Mouse (Mus musculus): ENCODE data around the gene Kcnab2. TPM values are rescaled to one million over a fixed set of nuclear protein-coding genes. Genes with fewer than 3 reads are reported as not detected.

Gene Kcnab2
- polyA plus RNA-seq, 1 experiment from 2014 or later, result 11.2 TPM

DNA sequence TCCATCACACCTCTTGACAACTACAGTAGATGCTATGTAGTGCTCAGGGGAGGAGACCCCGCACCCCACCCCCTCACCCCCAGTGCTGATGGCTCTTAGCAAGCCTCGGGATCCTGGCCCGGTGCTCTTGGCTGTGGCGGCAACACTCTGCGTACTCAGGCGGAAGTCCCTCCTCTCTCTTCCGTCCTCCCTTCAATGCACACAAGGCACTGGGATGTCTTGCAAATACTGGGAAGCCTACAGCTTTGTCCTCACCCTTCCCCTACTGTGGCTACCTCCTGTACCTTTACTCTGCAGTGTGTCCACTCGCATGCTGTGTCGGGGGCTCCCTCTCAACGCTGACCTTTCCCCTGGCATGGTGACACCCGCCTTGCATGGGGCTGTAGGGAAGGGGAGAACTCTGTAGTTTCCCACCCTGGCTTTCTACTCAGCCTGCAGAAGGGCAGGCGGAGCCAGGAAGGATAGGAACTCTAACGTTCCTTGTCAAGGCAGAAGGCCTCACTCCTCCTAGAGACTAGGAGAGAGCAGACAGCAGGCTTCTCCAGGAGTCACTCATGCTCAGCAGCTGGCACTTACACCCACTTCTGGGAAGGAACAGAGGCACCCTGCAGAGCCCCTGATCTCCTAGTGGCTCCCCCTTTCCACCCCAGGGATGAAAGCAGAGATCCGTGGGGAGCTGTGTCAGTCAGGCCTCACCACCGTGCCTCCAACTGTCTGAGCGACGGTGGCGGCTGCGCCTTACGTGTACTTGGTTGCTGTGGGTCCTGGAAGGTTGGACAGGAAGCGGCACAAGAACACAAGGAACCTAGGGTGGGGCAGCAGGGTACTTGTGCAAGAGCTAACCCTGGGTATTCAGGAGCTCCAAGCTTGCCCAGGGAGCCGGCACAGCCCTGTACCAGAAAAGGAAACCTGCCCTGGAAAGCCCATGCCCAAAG is 29.7 kb downstream of the Kcnab2 start:
- Histone ChIP-seq H3K36me3 (replicated peaks) (no peaks in the 10 kb centered on the region), H3K27ac (peak overlapping the region; percentile 12; the same call in 1 of the 2 replicates), H3K4me1 (peaks cover 11% of the 10 kb centered on the region), H3K9me3 (no peaks in the 10 kb centered on the region), H3K4me3 (no peak overlapping the region), H3K27me3 (ENCODE audit: poor library complexity, severe bottlenecking) (no peaks in the 10 kb centered on the region)
- DNase-seq (ENCODE audit: extremely low spot score, low spot score), result no peak
- 86% methylated on average over 22 of the region's 22 CpGs for WGBS

DNA sequence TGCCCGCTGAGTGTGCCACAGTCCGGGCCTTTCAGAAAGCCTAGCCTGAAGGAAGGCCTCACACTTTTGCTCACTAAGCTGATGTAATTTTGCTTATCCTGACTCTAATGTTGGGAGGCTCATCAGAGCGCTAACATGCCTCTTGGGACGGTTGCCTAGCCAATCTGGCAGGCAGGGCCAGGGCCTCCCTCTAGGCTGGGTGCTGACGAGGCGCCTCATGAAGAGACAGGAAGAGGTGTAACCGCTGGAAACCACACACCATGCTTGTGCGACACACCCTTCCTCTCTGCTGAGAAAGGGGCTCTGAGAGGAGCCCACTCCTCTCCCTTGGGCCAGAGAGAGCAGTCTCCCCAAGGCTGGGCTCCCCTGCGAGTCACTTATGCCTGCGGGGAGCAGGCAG is 31.5 kb downstream of the Kcnab2 start:
- no peaks in the 10 kb centered on the region for H3K27me3 ChIP-seq (ENCODE audit: poor library complexity, severe bottlenecking)
- no peaks in the 10 kb centered on the region for H3K36me3 ChIP-seq (replicated peaks)
- no peaks in the 10 kb centered on the region for H3K9me3 ChIP-seq
- DNase-seq (ENCODE audit: extremely low spot score, low spot score), result no peak
- no peak overlapping the region for H3K4me3 ChIP-seq
- 91% methylated on average over 10 of the region's 10 CpGs for WGBS
- peaks cover 12% of the 10 kb centered on the region; the same call in 1 of the 2 replicates for H3K4me1 ChIP-seq
- no peak overlapping the region for H3K27ac ChIP-seq

DNA sequence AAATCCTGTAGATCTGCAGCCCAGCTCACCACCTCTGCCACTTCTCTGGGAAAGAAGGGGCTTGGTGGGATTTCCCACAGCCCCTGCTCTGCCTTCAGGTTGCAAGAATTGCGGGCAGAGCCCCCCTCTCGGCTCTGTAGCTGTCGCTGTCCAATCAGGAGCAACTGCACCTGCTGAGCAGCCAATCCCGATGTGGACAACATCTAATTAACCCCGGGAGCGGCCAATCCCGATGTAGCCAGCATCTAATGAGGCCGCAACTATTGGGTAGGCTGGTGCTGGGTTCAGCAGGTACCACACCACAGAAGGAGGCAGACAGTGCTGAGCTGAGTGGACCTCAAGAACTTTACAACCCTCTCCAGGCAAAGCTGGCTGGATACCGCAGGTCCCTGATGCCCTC is 36.1 kb downstream of the Kcnab2 start:
- 27% methylated on average over 9 of the region's 9 CpGs for WGBS
- H3K36me3 ChIP-seq (replicated peaks), result no peaks in the 10 kb centered on the region
- no peaks in the 10 kb centered on the region for H3K9me3 ChIP-seq
- no peak for DNase-seq (ENCODE audit: extremely low spot score, low spot score)
- H3K4me3 ChIP-seq, result no peak overlapping the region
- 0 out of 2 replicates have a peak, but pooled peaks cover 7% of the 10 kb centered on the region for H3K4me1 ChIP-seq
- H3K27me3 ChIP-seq (ENCODE audit: poor library complexity, severe bottlenecking), result peaks cover 4% of the 10 kb centered on the region; the same call in 1 of the 2 replicates
- no peak overlapping the region for H3K27ac ChIP-seq

DNA sequence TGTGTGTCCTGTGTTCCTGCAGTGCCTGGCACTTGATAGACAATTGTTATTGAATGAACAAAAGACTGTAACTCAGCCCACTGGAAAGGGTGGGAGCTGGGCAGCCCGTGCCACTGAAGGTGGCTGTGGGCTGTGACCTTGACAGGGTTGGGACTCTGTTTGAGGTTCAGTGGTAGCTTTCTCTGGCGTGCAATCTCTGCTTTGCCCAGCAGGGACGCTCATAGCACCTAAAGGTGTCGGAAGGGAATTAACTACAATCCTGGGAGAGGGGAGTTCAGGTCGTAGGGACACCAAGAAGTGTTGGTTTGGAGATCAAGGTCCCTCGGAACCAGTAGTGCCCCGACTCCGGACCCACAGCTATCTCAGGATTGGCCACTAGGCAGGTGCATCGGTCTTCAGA is 36.8 kb downstream of the Kcnab2 start:
- WGBS, result 65% methylated on average over 9 of the region's 9 CpGs

DNA sequence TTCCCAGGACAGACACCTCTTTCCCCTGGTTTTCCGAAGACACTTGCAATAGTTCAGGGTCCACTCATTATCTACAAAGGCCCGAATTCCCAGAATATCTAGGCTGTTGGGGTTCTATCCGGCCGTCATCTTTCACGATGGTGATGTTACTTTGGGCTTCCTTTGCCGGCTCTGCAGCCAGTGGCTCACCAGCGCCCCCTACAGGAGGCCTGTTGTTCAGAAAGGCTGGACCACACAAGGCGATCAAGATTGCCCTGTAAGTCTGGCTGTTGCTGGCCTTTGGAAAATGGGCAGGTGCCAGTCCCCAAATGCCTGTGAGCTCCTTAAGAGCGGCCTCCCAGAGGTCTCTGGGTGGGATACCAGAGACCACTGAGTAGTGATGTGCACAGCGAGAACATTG is 42.4 kb downstream of the Kcnab2 start:
- Histone ChIP-seq H3K4me3 (peak overlapping the region; percentile 33), H3K27ac (no peak overlapping the region), H3K27me3 (ENCODE audit: poor library complexity, severe bottlenecking) (peaks cover 34% of the 10 kb centered on the region), H3K9me3 (no peaks in the 10 kb centered on the region), H3K36me3 (replicated peaks) (no peaks in the 10 kb centered on the region), H3K4me1 (peaks cover 12% of the 10 kb centered on the region)
- peak; percentile 85 for DNase-seq (ENCODE audit: extremely low spot score, low spot score)
- 10% methylated on average over 10 of the region's 10 CpGs for WGBS

More for the DNA sequence above, 36.8 kb downstream of the Kcnab2 start:
- H3K27ac ChIP-seq, result no peak overlapping the region
- H3K4me3 ChIP-seq, result no peak overlapping the region
- H3K27me3 ChIP-seq (ENCODE audit: poor library complexity, severe bottlenecking), result peaks cover 9% of the 10 kb centered on the region; the same call in 1 of the 2 replicates
- no peaks in the 10 kb centered on the region for H3K36me3 ChIP-seq (replicated peaks)
- H3K9me3 ChIP-seq, result no peaks in the 10 kb centered on the region
- DNase-seq (ENCODE audit: extremely low spot score, low spot score), result no peak
- 0 out of 2 replicates have a peak, but pooled peaks cover 3% of the 10 kb centered on the region for H3K4me1 ChIP-seq

DNA sequence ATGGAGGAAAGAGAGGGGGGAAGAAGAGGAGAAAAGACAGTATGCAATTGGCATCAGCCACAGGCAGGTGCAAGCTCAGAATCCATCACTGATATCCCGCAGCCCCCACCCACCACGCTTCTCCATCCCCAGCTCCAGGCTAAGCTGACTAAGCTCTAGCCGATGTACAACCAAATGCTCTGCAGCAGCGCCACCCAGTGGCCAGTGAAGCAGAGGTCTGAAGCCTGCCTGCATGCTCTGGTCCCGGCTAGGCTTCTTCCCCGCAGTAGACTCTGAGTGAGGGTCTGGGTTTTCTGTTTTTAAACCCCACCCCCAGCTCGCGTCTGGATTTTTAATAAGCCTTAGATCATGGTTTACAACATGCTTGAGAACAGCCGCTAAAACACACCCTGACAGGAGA is 42.8 kb downstream of the Kcnab2 start:
- H3K4me3 ChIP-seq, result peak overlapping the region; percentile 33
- 3% methylated on average over 9 of the region's 9 CpGs for WGBS

DNA sequence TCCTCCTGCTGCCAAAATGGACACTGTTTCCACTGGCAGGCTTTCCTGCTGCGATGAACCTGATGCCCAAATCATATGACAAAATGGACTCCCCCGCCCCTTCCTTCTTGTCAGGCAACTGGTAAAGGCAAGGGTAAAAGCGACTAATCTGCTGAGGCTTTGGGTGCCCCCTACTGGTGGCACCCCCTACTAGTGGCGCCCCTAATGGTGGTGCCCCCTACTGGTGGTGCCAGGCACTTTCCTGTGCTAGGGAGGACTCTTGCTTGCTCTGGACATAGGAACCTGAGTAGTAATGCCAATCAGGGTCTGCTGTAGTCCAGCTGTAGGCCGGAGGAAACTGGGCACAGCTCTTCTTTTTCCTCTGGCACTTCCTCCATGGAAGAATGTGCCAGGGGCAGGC is 45.4 kb downstream of the Kcnab2 start:
- Histone ChIP-seq H3K4me3 (no peak overlapping the region), H3K4me1 (peaks cover 31% of the 10 kb centered on the region), H3K27me3 (ENCODE audit: poor library complexity, severe bottlenecking) (peaks cover 34% of the 10 kb centered on the region), H3K27ac (no peak overlapping the region), H3K9me3 (no peaks in the 10 kb centered on the region), H3K36me3 (replicated peaks) (no peaks in the 10 kb centered on the region)
- DNase-seq (ENCODE audit: extremely low spot score, low spot score), result peak; percentile 33
- WGBS, result 53% methylated on average over 5 of the region's 5 CpGs

More for the DNA sequence above, 42.8 kb downstream of the Kcnab2 start:
- H3K27ac ChIP-seq, result no peak overlapping the region
- H3K36me3 ChIP-seq (replicated peaks), result no peaks in the 10 kb centered on the region
- peaks cover 34% of the 10 kb centered on the region for H3K27me3 ChIP-seq (ENCODE audit: poor library complexity, severe bottlenecking)
- peak; percentile 89 for DNase-seq (ENCODE audit: extremely low spot score, low spot score)
- no peaks in the 10 kb centered on the region for H3K9me3 ChIP-seq
- H3K4me1 ChIP-seq, result peaks cover 16% of the 10 kb centered on the region

DNA sequence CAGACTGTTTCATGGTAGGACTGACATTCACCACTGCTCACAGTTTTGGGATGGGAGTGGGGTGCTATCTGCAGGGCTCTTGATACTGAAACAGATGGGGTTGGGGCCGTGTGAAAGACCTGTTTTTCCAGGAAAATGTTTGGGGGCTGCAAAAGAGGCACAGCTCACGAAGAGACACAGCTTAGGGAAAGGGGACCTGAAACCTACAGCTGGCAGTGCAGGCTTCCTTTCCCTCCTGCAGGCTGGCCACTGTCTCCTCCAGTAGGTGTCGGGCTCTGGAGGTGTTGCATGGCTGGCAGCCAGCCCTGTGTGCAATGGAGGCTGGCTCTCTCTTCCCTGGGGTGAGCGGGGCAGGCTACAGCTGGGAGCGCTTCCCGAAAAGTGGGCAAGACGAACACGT is 49.4 kb downstream of the Kcnab2 start:
- no peaks in the 10 kb centered on the region for H3K36me3 ChIP-seq (replicated peaks)
- 0 out of 2 replicates have a peak overlapping the region, but pooled peaks have one; percentile 15 for H3K27ac ChIP-seq
- H3K4me3 ChIP-seq, result no peak overlapping the region
- DNase-seq (ENCODE audit: extremely low spot score, low spot score), result no peak
- peaks cover 4% of the 10 kb centered on the region; the same call in 1 of the 2 replicates for H3K9me3 ChIP-seq
- peaks cover 5% of the 10 kb centered on the region; the same call in 1 of the 2 replicates for H3K27me3 ChIP-seq (ENCODE audit: poor library complexity, severe bottlenecking)
- WGBS, result 59% methylated on average over 8 of the region's 8 CpGs
- H3K4me1 ChIP-seq, result peaks cover 20% of the 10 kb centered on the region

DNA sequence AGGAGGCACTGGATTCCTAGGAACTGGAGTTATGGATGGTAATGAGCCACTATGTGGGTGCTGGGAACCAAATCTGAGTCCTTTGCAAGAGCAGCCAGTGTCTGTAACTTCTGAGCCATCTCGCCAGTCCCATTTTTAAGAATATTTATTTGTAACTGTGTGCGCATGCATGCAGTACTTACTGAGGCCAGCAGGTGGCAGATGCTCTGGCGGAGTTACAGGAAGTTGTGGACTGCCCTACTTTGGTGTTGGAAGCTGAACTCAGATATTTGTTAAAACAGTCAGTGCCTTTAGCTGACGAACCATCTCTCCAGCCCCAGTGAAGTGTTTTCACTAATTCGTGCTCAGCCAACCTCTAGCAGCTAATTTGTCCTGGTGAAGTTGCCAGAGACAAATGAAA is 52.7 kb downstream of the Kcnab2 start:
- Histone ChIP-seq H3K4me3 (no peak overlapping the region), H3K27ac (no peak overlapping the region), H3K9me3 (peaks cover 7% of the 10 kb centered on the region; the same call in 1 of the 2 replicates), H3K36me3 (replicated peaks) (no peaks in the 10 kb centered on the region), H3K27me3 (ENCODE audit: poor library complexity, severe bottlenecking) (no peaks in the 10 kb centered on the region), H3K4me1 (peaks cover 18% of the 10 kb centered on the region)
- 70% methylated on average over 5 of the region's 5 CpGs for WGBS
- peak; percentile 30 for DNase-seq (ENCODE audit: extremely low spot score, low spot score)

DNA sequence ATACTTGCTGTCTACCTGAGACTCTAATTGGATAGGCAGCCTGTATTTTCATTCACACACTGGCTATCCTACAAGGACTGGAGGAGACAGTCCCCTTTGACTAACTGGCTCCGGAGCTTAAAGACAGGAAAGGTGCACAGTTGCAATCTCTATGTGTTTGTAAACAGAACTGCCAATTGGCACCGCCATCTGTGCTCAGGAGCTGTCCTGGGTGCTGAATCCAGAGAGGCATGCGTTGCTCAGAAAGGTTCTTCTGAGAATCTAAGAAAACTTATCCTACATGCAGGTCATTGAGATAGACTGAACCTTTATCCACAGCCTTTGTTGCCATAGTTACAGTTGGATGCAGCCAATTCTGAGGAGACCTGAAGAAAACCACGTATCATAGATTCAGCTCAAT is 53.3 kb downstream of the Kcnab2 start:
- no peak overlapping the region for H3K27ac ChIP-seq
- peak; percentile 42 for DNase-seq (ENCODE audit: extremely low spot score, low spot score)
- no peaks in the 10 kb centered on the region for H3K36me3 ChIP-seq (replicated peaks)
- no peak overlapping the region for H3K4me3 ChIP-seq
- H3K9me3 ChIP-seq, result peaks cover 7% of the 10 kb centered on the region; the same call in 1 of the 2 replicates
- H3K4me1 ChIP-seq, result peaks cover 18% of the 10 kb centered on the region
- H3K27me3 ChIP-seq (ENCODE audit: poor library complexity, severe bottlenecking), result no peaks in the 10 kb centered on the region
- 43% methylated on average over 4 of the region's 4 CpGs for WGBS

DNA sequence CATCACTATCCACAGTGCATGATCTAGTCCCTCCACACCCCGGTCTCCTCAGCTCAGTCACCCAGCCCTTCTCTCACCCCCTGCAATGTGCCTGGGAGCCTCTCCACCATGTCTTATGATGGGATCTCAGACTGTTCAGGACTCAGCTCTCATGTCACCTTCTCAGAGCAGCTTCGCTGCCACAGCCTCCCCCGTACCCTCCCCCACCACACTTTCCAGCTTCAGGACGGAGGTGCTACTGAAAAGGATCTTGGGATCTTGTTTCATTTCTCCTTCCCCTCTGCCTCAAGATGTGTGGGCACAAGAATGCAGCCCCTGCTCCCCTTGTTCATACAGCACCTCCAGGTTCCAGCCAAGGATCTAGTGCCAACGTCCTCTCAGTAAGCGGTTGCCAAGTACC is 54.1 kb downstream of the Kcnab2 start:
- H3K27me3 ChIP-seq (ENCODE audit: poor library complexity, severe bottlenecking), result peaks cover 3% of the 10 kb centered on the region; the same call in 1 of the 2 replicates
- 89% methylated on average over 6 of the region's 6 CpGs for WGBS
- H3K4me1 ChIP-seq, result peaks cover 20% of the 10 kb centered on the region
- H3K9me3 ChIP-seq, result peaks cover 7% of the 10 kb centered on the region; the same call in 1 of the 2 replicates
- H3K27ac ChIP-seq, result no peak overlapping the region
- DNase-seq (ENCODE audit: extremely low spot score, low spot score), result no peak
- H3K4me3 ChIP-seq, result no peak overlapping the region
- no peaks in the 10 kb centered on the region for H3K36me3 ChIP-seq (replicated peaks)

DNA sequence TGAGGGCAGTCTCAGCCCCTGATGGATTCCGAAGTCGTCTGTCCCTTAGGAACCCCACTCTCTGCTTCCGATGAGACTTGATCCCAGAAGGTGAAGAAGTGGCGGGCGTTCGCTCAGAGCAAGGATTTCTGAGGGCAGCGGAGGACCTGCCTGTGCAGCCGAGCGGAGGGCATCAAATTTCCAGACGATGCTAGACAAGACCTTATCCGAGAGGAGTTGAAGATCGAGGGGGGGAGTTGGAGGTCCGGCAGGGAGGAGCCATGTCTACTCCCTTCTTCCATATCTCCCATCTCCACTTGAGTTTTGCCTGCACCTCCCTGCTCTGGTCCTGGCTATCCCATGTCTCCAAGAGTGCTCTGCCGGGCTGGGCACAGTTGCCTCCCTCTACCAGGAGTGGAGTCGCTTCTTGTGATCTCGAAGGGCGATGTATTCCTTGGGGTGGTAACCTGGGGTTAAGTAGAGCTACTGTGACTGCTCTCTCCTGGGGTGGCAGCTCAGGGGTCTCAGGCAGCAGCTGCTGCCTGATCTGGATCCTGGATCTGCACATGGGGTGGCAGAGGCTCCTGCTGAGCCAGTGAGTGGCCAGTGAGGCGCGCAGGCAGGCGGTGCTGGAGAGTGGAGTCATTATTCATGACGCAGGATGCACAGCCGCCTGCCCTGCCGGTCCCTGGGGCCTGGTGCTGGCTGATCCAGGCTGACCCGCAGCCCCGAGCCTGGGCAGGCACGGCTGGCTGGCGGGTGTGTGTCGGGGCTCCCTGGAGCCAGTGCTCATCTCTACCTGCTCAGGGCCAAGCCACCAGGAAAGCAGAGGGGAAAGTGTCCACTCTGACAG is 59.2 kb downstream of the Kcnab2 start:
- peak overlapping the region; percentile 32; the same call in 1 of the 2 replicates for H3K27ac ChIP-seq
- H3K36me3 ChIP-seq (replicated peaks), result no peaks in the 10 kb centered on the region
- DNase-seq (ENCODE audit: extremely low spot score, low spot score), result no peak
- H3K4me1 ChIP-seq, result peaks cover 30% of the 10 kb centered on the region
- 42% methylated on average over 28 of the region's 28 CpGs for WGBS
- H3K9me3 ChIP-seq, result peaks cover 3% of the 10 kb centered on the region; the same call in 1 of the 2 replicates
- peaks cover 13% of the 10 kb centered on the region for H3K27me3 ChIP-seq (ENCODE audit: poor library complexity, severe bottlenecking)
- no peak overlapping the region for H3K4me3 ChIP-seq

Measured in forebrain, embryonic 10.5 days (tissue).